Mouse (Mus musculus): ENCODE results near the gene Zfp365.

- TF ChIP-seq CTCF (conservative IDR thresholded peaks at IDR 0.05; ENCODE audit: insufficient read depth, insufficient read length, low read depth, low read length) (no peak), POLR2A (IDR thresholded peaks at IDR 0.05; ENCODE audit: low read depth, low read length) (no peak)
These were observed 18.4 kb downstream of the Zfp365 start for GRCm38 (mm10) chr10:67894059-67894458.

All from kidney, adult 2 months (tissue).